Mouse (Mus musculus): ENCODE measurements around the gene Hadh.

Hadh gene

DNA sequence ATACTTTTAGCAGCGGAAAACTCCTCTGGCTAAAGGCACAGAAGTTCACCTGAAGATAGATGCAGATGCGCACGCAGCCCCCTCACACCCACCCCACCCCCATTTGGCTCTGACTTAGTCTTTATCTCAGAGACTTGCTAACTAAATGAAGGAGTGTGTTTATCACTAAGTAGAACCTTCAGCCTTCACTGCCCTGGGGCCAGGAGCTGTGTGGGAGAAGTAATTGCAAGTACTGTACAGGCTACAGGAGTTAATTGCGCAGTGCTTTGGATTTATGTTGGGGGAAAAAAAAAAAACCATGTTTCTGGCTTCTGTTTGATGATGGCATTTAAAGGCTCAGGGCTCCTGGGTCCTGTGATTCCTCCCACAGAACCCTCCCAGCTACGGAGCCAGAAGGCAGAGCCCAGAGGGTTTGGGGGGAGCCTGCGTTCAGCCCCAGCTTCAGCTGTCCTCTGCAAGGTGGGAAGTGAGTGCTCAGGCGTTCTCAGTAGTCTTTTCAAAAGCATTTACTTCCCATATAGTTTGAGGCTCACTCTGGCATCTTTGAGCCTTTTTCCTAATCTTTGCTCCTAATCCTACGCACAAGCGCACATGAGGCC lies 57.7 kb downstream of the Hadh start:
- no peak for DNase-seq

DNA sequence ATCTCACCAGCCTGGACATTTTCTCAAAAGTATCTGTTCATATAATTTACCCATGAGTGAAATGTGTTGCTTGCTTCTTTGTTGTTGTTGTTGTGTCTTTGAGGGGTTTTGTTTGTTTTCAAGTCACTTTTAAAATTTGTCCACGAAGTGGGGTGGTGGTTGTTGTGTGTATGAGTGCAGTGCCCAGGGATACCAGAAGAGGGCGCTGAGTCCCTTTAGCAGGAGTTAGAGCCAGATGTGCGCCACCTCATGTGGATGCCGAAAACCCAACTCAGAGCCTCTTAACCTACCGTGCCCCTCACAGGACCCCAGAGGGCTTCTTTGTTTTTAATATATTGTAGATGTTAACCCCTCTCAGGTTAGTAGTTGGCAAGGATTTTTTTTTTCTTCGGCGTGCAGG lies 59.7 kb downstream of the Hadh start:
- no peak for DNase-seq

- no peak for DNase-seq
Observed at GRCm38 (mm10) chr3:131208265-131208891, 63.5 kb downstream of the Hadh start.

DNA sequence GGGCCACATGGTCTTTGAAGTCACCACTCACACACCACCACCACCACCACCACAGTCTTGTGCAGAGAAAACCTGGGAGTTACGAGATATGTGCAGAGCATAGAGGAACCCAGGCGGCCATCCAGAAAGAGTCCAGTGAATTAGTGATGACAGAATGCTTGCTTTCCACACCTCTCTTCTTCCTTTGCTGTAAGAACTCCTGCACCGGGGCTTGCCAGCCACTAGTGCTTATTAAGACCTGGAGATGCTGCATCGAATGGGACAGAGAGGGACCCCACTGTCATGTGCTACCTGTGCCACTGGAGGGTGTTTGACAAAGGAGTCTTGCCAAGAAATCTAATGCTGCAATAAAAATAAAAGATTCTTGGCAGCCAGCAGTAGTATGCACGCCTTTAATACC lies 64.1 kb downstream of the Hadh start:
- no peak for DNase-seq

GRCm38 (mm10) chr3:131202311-131202710 lies 69.6 kb downstream of the Hadh start:
- peak; percentile 12 for DNase-seq

GRCm38 (mm10) chr3:131199590-131200288 lies 72.2 kb downstream of the Hadh start:
- no peak for DNase-seq

DNA sequence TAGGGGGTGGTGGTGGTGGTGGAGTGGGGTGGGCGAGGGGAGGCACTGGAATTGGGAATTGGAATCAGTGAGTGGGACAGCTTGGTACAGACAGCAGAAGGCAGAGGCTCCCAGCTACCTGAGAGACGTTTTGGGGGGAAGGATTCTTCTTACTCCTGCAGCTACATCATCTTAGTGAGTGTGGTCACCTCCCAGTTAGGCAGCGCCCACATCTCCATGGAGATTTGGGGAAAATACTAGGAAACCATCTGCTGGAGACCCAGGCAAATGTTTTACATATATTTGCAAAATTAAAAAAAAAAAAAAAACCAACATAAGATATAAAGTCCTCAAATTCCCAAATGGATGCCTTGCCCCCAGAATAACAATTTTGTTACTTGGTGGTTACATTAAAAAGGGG lies 72.9 kb downstream of the Hadh start:
- DNase-seq = no peak

GRCm38 (mm10) chr3:131196507-131197019 lies 75.3 kb downstream of the Hadh start:
- no peak for DNase-seq

- no peak for DNase-seq
Observed at GRCm38 (mm10) chr3:131196050-131196449, 75.9 kb downstream of the Hadh start.

DNA sequence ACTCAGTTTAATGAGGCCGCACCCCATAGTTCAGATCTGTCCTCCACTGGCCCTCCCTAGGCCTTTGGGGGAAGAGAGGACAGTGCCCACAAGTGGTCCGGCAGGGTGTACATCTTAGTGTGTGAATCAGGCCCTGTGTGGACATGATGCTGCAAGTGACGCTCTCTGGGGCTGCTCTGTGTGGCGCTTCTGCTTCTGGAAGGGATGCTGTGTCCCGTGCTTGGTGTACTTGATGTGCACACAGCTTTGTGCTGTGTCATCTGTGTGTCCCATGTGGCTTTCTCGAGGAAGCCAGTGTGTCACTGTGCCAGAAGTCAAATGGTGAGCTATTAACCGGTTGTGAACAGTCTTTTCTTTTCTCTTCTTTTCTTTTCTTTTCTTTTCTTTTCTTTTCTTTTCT lies 80.4 kb downstream of the Hadh start:
- DNase-seq = no peak

- no peak for DNase-seq
Observed at GRCm38 (mm10) chr3:131190671-131191367, 81.1 kb downstream of the Hadh start.

- DNase-seq = no peak
Observed at GRCm38 (mm10) chr3:131190239-131190638, 81.7 kb downstream of the Hadh start.

DNA sequence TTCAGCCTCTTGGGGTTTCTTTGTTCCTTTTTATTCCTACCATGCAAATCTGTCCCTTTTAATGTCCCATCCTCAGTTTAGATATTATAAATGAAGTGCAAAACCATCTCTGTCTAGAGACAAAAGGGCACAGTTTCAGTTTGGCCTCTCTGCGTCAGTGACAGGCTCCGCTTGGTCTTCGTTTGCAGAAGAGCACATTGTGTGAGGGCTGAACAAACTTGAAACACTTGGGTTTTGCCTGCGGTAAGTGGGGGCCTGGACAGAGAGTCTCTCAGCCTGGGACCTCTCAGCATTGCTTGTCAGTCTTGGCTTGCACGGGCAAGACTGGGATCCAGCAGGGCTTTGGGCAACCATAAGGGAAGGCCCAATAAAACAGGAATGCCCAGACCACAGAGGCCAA lies 85.7 kb downstream of the Hadh start:
- no peak for DNase-seq

Data from kidney, adult 9 months (tissue).